Mouse (Mus musculus) megakaryocyte, embryonic 14.5 days (primary cell): Measurements from ENCODE around the gene Abhd12.

Experiments
- FLI1 ChIP-seq: IDR thresholded peaks from 2 replicates; pipeline ENCODE4 v1.6.1; 2012; ENCODE audit warnings: low read length, inconsistent platforms, mixed read lengths
- GATA1 ChIP-seq: IDR thresholded peaks from 3 replicates; pipeline ENCODE4 v1.6.1; 2012; ENCODE audit warnings: mixed read lengths, low read length, inconsistent platforms, borderline replicate concordance

DNA sequence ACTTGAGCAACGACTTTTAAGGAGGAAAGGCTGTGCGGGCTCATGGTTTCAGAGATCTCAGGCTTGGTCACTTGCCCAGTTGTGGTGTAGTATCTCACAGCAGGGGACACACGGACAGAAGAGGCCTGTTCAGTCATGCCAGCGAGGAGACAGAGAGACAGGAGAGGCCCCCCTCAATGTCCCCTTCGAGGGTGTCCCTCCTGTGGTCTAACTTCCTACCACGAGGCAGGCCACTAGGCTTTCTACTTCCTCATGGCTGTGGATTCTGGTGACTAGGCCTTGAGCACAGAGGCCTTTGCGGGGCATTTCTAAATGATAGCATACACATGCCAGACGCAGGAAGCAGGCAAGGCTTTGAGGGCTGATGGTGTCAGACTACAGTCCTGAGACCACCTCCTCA is 81.6 kb downstream of the Abhd12 start:
- no peak for TF ChIP-seq GATA1
- no peak for TF ChIP-seq FLI1
